In the genomic region with DNA sequence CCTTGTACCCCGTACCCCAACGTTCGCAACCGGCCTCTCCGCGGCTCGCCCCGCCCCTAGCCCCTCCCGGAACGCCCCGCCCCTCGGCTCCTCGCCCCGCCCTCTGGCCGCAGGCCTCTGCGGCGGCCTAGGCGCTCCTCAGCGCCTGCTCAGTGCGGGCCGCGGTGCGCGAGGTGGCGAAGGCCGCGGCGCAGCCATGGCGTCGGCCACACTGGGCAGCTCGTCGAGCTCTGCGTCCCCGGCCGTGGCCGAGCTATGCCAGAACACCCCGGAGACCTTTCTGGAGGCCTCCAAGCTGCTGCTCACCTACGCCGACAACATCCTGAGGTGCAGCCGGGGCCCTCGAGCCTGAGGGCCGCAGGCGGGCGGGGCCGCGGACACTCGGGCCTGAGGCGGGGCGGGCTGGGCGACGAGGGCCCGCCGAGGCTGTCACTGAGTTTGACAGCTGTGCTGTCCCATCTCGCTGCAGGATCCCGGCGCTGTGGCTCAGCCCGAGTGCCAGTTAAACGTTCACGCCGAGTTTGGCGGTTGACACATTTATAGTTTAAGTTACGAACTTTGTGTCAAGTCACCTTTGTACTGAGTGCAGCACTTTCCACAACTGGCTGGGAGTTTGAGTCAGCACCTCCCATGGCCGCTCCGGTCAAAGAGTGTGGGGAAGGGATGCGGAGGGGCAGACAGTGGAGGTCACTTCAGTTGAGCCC, we compare ENCODE assay signal across 8 mouse cellular contexts. TPM values are rescaled to one million over a fixed set of nuclear protein-coding genes. Genes with fewer than 3 reads are reported as not detected.
DNase-seq lines count a peak whose midpoint lies in the region; ATAC-seq and TF ChIP-seq lines count a peak whose summit lies in the region.

A gene (plus strand): TSS at position 110 of the 704 bp plus-strand sequence.
A gene (minus strand): TSS at position 638 of the 704 bp plus-strand sequence.

- peak within 1 kb of the TSS; percentile 78 for H3K4me3 ChIP-seq in forebrain, embryonic 16.5 days (replicated peaks; ENCODE audit: low read length)
- peak within 1 kb of the TSS; percentile 92 for H3K4me3 ChIP-seq in layer of hippocampus, adult 2 months
- peak within 1 kb of the TSS; percentile 67 for H3K4me3 ChIP-seq in lung, embryonic 14.5 days (ENCODE audit: low read depth, low read length)

- H3K4me2 ChIP-seq in forebrain, embryonic 16.5 days (ENCODE audit: low read length), result peak within 1 kb of the TSS; percentile 90
- H3K4me2 ChIP-seq in lung, embryonic 14.5 days, result peak within 1 kb of the TSS; percentile 86

- H3K27ac ChIP-seq in forebrain, embryonic 16.5 days (ENCODE audit: low read length), result 0 out of 2 replicates have a peak within 1 kb of the TSS, but pooled peaks have one; percentile 48
- H3K27ac ChIP-seq in layer of hippocampus, adult 2 months, result peak within 1 kb of the TSS; percentile 99
- H3K27ac ChIP-seq in lung, embryonic 14.5 days (ENCODE audit: low read depth), result peak within 1 kb of the TSS; percentile 86

- intact Hi-C loops in heart, postnatal 25 days (cut with DNase I), result loop anchor here (5.0 to 10.0 kb wide), 3 partner anchors 63 to 305 kb away; a partner anchor contains a TSS

- no peaks in the 10 kb centered on the region for H3K27me3 ChIP-seq in forebrain, embryonic 16.5 days (replicated peaks; ENCODE audit: control insufficient read depth, insufficient read depth, low read length)
- H3K27me3 ChIP-seq in lung, embryonic 14.5 days (ENCODE audit: insufficient read depth, low read length), result no peaks in the 10 kb centered on the region

- WGBS in forebrain, embryonic 16.5 days, result under 1% methylated on average over 61 of the region's 65 CpGs
- under 1% methylated on average over 62 of the region's 65 CpGs for WGBS in lung, embryonic 14.5 days

- ATAC-seq in forebrain, embryonic 16.5 days, result peak; percentile 99
- peak; percentile 99 for ATAC-seq in lung, embryonic 14.5 days (ENCODE audit: insufficient read depth)
- ATAC-seq in neutrophil, adult 5-6 weeks (ENCODE audit: extremely low read depth, insufficient number of reproducible peaks, low FRiP score, poor library complexity, severe bottlenecking), result peak; percentile 80

- no peaks in the 10 kb centered on the region for H3K9me3 ChIP-seq in forebrain, embryonic 16.5 days (ENCODE audit: control insufficient read depth, low read length)
- no peaks in the 10 kb centered on the region for H3K9me3 ChIP-seq in lung, embryonic 14.5 days (ENCODE audit: low read depth, low read length)

- H3K36me3 ChIP-seq in forebrain, embryonic 16.5 days (ENCODE audit: control insufficient read depth, insufficient read depth), result no peaks in the 10 kb centered on the region
- no peaks in the 10 kb centered on the region for H3K36me3 ChIP-seq in lung, embryonic 14.5 days (ENCODE audit: insufficient read depth)

- H3K9ac ChIP-seq in forebrain, embryonic 16.5 days (replicated peaks; ENCODE audit: low read depth, low read length), result peak within 1 kb of the TSS; percentile 97
- peak within 1 kb of the TSS; percentile 96 for H3K9ac ChIP-seq in lung, embryonic 14.5 days

- TF ChIP-seq CTCF in layer of hippocampus, adult 2 months (conservative IDR thresholded peaks at IDR 0.05), result no peak
- no peak for TF ChIP-seq CTCF in lung, embryonic 14.5 days (IDR thresholded peaks at IDR 0.05; ENCODE audit: low read depth)

- peaks cover 9% of the 10 kb centered on the region for H3K4me1 ChIP-seq in forebrain, embryonic 16.5 days (replicated peaks; ENCODE audit: control insufficient read depth, insufficient read depth, low read length)
- peaks cover 9% of the 10 kb centered on the region for H3K4me1 ChIP-seq in lung, embryonic 14.5 days (ENCODE audit: insufficient read depth)

- DNase-seq in ES-CJ7 (ENCODE audit: low read depth, low spot score), result peak; percentile 59
- peak; percentile 80 to 93 for DNase-seq in cerebellum, adult 18-20 months
- peak; percentile 74 for DNase-seq in heart, postnatal 25 days (ENCODE audit: low spot score)
- peak; percentile 68 to 83 for DNase-seq in layer of hippocampus, adult 2 months (ENCODE audit: low spot score in 2 of 2)
- DNase-seq in lung, embryonic 14.5 days, result peak; percentile 88
- DNase-seq in testis, postnatal 14 days (ENCODE audit: low spot score), result peak; percentile 88

RNA-seq across cellular contexts. Expression of the first gene that starts in this region (rescaled TPM):
- polyA plus RNA-seq in forebrain, embryonic 16.5 days (2015; fragmentation: Nextera tagmentation; extraction: Ambion mirVana), result 25.2 and 28.7 TPM in 2 replicates
- 10 to 100 TPM; 31.9 to 40.8 TPM for total RNA-seq in heart, postnatal 25 days (2021)
- total RNA-seq in layer of hippocampus, adult 2 months (2021), result 10 to 100 TPM; 27.5 to 28.6 TPM
- 29.9 and 30.4 TPM in 2 replicates for polyA plus RNA-seq in lung, embryonic 14.5 days (2014; fragmentation: Nextera tagmentation; extraction: Ambion mirVana)
- 81.8 TPM in 2 replicates for total RNA-seq in neutrophil, adult 5-6 weeks (2017)

RNA-seq across cellular contexts. Expression of the second gene that starts in this region (rescaled TPM):
- polyA plus RNA-seq in forebrain, embryonic 16.5 days (2015; fragmentation: Nextera tagmentation; extraction: Ambion mirVana), result 1.7 and 2.7 TPM in 2 replicates
- 10 to 100 TPM; 20.2 to 21.1 TPM for total RNA-seq in heart, postnatal 25 days (2021)
- total RNA-seq in layer of hippocampus, adult 2 months (2021), result 10 to 100 TPM in 1 of 2 experiments, 1 to 10 TPM in 1; 9.3 to 10.1 TPM
- 1.6 and 2.1 TPM in 2 replicates for polyA plus RNA-seq in lung, embryonic 14.5 days (2014; fragmentation: Nextera tagmentation; extraction: Ambion mirVana)
- 9.6 and 10.5 TPM in 2 replicates for total RNA-seq in neutrophil, adult 5-6 weeks (2017)

Comparison
In these comparisons a context has a peak if more than half of its experiments do, and no peak if none do; other contexts are left out.
1. Peak in every context shown above with its lines: DNase-seq, ATAC-seq, H3K4me3 ChIP-seq and H3K27ac ChIP-seq.
2. H3K27ac ChIP-seq: peak in every context shown above with its lines; median percentile 99 in layer of hippocampus, adult 2 months; 86 in lung, embryonic 14.5 days; 48 in forebrain, embryonic 16.5 days.